Mouse (Mus musculus) neural tube, embryonic 14.5 days (tissue): Measurements from ENCODE around the gene Olfr297. TPM values are rescaled to one million over a fixed set of nuclear protein-coding genes. Genes with fewer than 3 reads are reported as not detected.

ENCODE experiments used
- ATAC-seq: fragments of 200-750 bp; cut with Nextera tagmentation; 2 replicates; pipeline ENCODE4 v1.8.0; 2017; ENCODE audit warnings: low read depth, mild to moderate bottlenecking, moderate TSS enrichment, moderate library complexity
- H3K27ac ChIP-seq: fragments of 300-500 bp; sonication (generic); 2 replicates; pipeline ENCODE4 v1.5.1; 2014; ENCODE audit warnings: low read depth, mild to moderate bottlenecking, control low read depth, low read length, moderate library complexity, mixed read lengths
- H3K27me3 ChIP-seq: fragments of 300-500 bp; sonication (generic); 2 replicates; pipeline ENCODE4 v1.6.1; 2014; ENCODE audit warnings: low read length; ENCODE audit not compliant: control insufficient read depth, insufficient read depth
- H3K36me3 ChIP-seq: fragments of 300-500 bp; sonication (generic); 2 replicates; pipeline ENCODE4 v1.6.1; 2014; ENCODE audit warnings: low read length, mixed read lengths; ENCODE audit not compliant: control insufficient read depth, insufficient read depth
- H3K4me1 ChIP-seq: fragments of 300-500 bp; sonication (generic); 2 replicates; pipeline ENCODE4 v1.6.1; 2014; ENCODE audit warnings: low read length; ENCODE audit not compliant: control insufficient read depth, insufficient read depth
- H3K4me2 ChIP-seq: fragments of 300-500 bp; sonication (generic); 2 replicates; pipeline ENCODE4 v1.6.1; 2014; ENCODE audit warnings: mild to moderate bottlenecking, low read depth, low read length, control low read depth
- H3K4me3 ChIP-seq: fragments of 300-500 bp; sonication (generic); 2 replicates; pipeline ENCODE4 v1.5.1; 2014; ENCODE audit warnings: low read depth, low read length, control low read depth, mixed read lengths
- H3K9ac ChIP-seq: fragments of 300-500 bp; sonication (generic); replicated peaks from 2 replicates; pipeline ENCODE4 v1.6.1; 2014; ENCODE audit warnings: low read depth, mild to moderate bottlenecking, control low read depth, low read length, mixed read lengths
- H3K9me3 ChIP-seq: fragments of 300-500 bp; sonication (generic); 2 replicates; pipeline ENCODE4 v1.6.1; 2016; ENCODE audit warnings: low read length; ENCODE audit not compliant: control insufficient read depth
- WGBS: fragments of 180-500 bp; shearing (Covaris S2); extraction: QIAGEN DNeasy Blood & Tissue Kit; methylation state at CpG from one replicate; pipeline ENCODE4 v1.1.7; 2014; 5-methylcytosine and 5-hydroxymethylcytosine counted together
- polyA plus RNA-seq: library from polyadenylated mRNA; unstranded; fragments of >200 nt; fragmentation: Nextera tagmentation; extraction: Ambion mirVana; gene quantifications from 2 replicates; pipeline ENCODE4 v1.2.1, GENCODE M21; 2014

The Olfr297 gene
- not detected in 2 replicates for polyA plus RNA-seq

DNA sequence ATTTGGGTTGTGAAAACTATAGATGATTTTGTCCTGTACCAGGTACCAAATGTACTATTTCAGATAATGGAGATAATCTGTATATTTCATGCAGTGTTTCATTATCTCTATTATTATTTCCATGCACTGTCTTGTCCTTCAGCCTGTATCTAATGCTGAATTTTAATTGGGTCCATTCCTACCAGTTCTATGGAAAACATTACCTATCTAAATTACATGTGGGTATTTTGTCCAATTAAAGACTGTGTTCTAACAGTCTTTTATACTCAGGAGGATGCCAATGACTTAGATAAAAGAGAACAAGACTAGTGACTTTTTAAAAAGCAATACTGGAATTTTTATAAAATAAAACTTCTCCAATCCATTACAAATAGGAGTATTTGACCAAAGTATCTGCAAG is at the start of gene Olfr297:
TSS of gene Olfr297 (plus strand) at position 301 of the 400 bp plus-strand sequence.
- no peaks in the 10 kb centered on the region for H3K4me1 ChIP-seq
- H3K27ac ChIP-seq: no peak within 1 kb of the TSS
- H3K9ac ChIP-seq: no peak within 1 kb of the TSS
- H3K27me3 ChIP-seq: no peaks in the 10 kb centered on the region
- H3K36me3 ChIP-seq: no peaks in the 10 kb centered on the region
- H3K4me2 ChIP-seq: no peak within 1 kb of the TSS
- no peaks in the 10 kb centered on the region for H3K9me3 ChIP-seq
- no peak for ATAC-seq
- H3K4me3 ChIP-seq: no peak within 1 kb of the TSS

DNA sequence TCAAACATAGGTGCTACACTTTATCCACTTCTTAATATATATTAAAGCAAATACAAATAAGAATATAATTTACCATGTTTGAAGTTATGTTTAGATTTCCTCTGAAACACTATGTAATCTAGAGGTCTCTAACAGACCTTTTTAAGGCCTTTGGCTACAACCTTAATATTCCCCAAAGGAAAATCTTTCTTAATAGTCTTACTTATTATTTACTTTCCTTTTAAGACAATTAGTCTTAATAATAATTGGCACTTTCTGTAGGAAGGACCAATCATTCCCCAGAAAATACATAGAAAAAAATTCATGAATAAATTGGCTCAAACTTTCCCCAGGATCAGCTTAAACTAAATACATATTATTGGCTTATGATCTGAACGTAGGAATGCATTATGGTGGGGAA is 27.4 kb upstream of the Olfr297 start, which contains the start of gene Olfr298:
TSS of gene Olfr298 (minus strand) at position 101 of the 400 bp plus-strand sequence.
- Histone ChIP-seq H3K9ac (no peak within 1 kb of the TSS), H3K4me1 (no peaks in the 10 kb centered on the region), H3K36me3 (no peaks in the 10 kb centered on the region), H3K27me3 (no peaks in the 10 kb centered on the region), H3K9me3 (no peaks in the 10 kb centered on the region), H3K4me2 (no peak within 1 kb of the TSS), H3K4me3 (no peak within 1 kb of the TSS), H3K27ac (no peak within 1 kb of the TSS)
- WGBS: 91% methylated on average over 1 of the region's 1 CpGs
- ATAC-seq: no peak

Other genes with a start within 250 kb of the Olfr297 start
- gene Olfr310, start 242.8 kb upstream of the Olfr297 start, polyA plus RNA-seq: not detected in 2 replicates
- gene Olfr309, start 206.3 kb upstream of the Olfr297 start, polyA plus RNA-seq: not detected in 2 replicates
- not detected in 2 replicates for gene Olfr308, start 194.3 kb upstream of the Olfr297 start, polyA plus RNA-seq
- not detected in 2 replicates for gene Olfr307, start 182.4 kb upstream of the Olfr297 start, polyA plus RNA-seq
- gene Olfr305, start 153.0 kb upstream of the Olfr297 start, polyA plus RNA-seq: not detected in 2 replicates
- gene Olfr304, start 133.3 kb upstream of the Olfr297 start, polyA plus RNA-seq: not detected in 2 replicates
- gene Olfr303, start 122.2 kb upstream of the Olfr297 start, polyA plus RNA-seq: not detected in 2 replicates
- gene Olfr301, start 116.1 kb upstream of the Olfr297 start, polyA plus RNA-seq: not detected in 2 replicates
- gene Olfr299, start 60.0 kb upstream of the Olfr297 start, polyA plus RNA-seq: not detected in 2 replicates
- gene Olfr298, start 27.5 kb upstream of the Olfr297 start, polyA plus RNA-seq: not detected in 2 replicates
- gene Olfr295, start 63.9 kb downstream of the Olfr297 start, polyA plus RNA-seq: not detected in 2 replicates
- gene Olfr294, start 96.7 kb downstream of the Olfr297 start, polyA plus RNA-seq: not detected in 2 replicates
- gene Olfr293, start 129.1 kb downstream of the Olfr297 start, polyA plus RNA-seq: not detected in 2 replicates
- gene Olfr292, start 168.4 kb downstream of the Olfr297 start, polyA plus RNA-seq: not detected in 2 replicates